Mouse (Mus musculus) T-helper 1 cell (primary cell): Measurements from ENCODE around the gene Akap2.

Source experiments
- in situ Hi-C: fragments of 300-600 bp; cut with MboI, MseI; formaldehyde crosslinking; loops from one replicate; pipeline ENCODE4 v1.15.1; 2025; ENCODE audit warnings: high pct_unique_total_duplicates

The Akap2 gene

GRCm38 (mm10) chr4:57862269-57862986 lies 145.0 kb downstream of the Akap2 start:
- in situ Hi-C loops, result no loop called here

GRCm38 (mm10) chr4:57866088-57866487 lies 148.6 kb downstream of the Akap2 start:
- in situ Hi-C loops, result no loop called here

- in situ Hi-C loops, result no loop called here
Observed at GRCm38 (mm10) chr4:57866990-57867389, 149.5 kb downstream of the Akap2 start.

GRCm38 (mm10) chr4:57867454-57867853 lies 150.0 kb downstream of the Akap2 start:
- in situ Hi-C loops, result no loop called here

- in situ Hi-C loops, result no loop called here
Observed at GRCm38 (mm10) chr4:57879137-57879536, 161.7 kb downstream of the Akap2 start.

- in situ Hi-C loops, result loop anchor here (5.0 kb wide), 1 partner anchor 208 kb away; no protein-coding TSS in a partner anchor
Observed at GRCm38 (mm10) chr4:57879804-57880357, 162.4 kb downstream of the Akap2 start.

- in situ Hi-C loops, result loop anchor here (5.0 kb wide), 1 partner anchor 211 kb away; no protein-coding TSS in a partner anchor
Observed at GRCm38 (mm10) chr4:57883520-57884421, 166.3 kb downstream of the Akap2 start.

GRCm38 (mm10) chr4:57884511-57884910 lies 167.1 kb downstream of the Akap2 start:
- in situ Hi-C loops, result loop anchor here (5.0 kb wide), 1 partner anchor 212 kb away; no protein-coding TSS in a partner anchor

GRCm38 (mm10) chr4:57885186-57885585 lies 167.7 kb downstream of the Akap2 start:
- in situ Hi-C loops, result loop anchor here (5.0 kb wide), 1 partner anchor 158 kb away; no protein-coding TSS in a partner anchor

GRCm38 (mm10) chr4:57886066-57886887 lies 168.8 kb downstream of the Akap2 start:
- in situ Hi-C loops, result loop anchor here (5.0 kb wide), 1 partner anchor 159 kb away; no protein-coding TSS in a partner anchor

GRCm38 (mm10) chr4:57886888-57887230 lies 169.4 kb downstream of the Akap2 start:
- in situ Hi-C loops, result loop anchor here (5.0 kb wide), 1 partner anchor 160 kb away; no protein-coding TSS in a partner anchor

GRCm38 (mm10) chr4:57888246-57888645 lies 170.8 kb downstream of the Akap2 start:
- in situ Hi-C loops, result loop anchor here (5.0 kb wide), 1 partner anchor 161 kb away; no protein-coding TSS in a partner anchor

GRCm38 (mm10) chr4:57888978-57889377 lies 171.5 kb downstream of the Akap2 start:
- in situ Hi-C loops, result loop anchor here (5.0 kb wide), 1 partner anchor 162 kb away; no protein-coding TSS in a partner anchor

GRCm38 (mm10) chr4:57889773-57890172 lies 172.3 kb downstream of the Akap2 start:
- in situ Hi-C loops, result loop anchor here (5.0 kb wide), 1 partner anchor 162 kb away; no protein-coding TSS in a partner anchor

- in situ Hi-C loops, result no loop called here
Observed at GRCm38 (mm10) chr4:57892001-57892586, 174.6 kb downstream of the Akap2 start.

GRCm38 (mm10) chr4:57895140-57895539 lies 177.7 kb downstream of the Akap2 start:
- in situ Hi-C loops, result no loop called here

- in situ Hi-C loops, result no loop called here
Observed at GRCm38 (mm10) chr4:57895902-57896301, 178.4 kb downstream of the Akap2 start.

- in situ Hi-C loops, result no loop called here
Observed at GRCm38 (mm10) chr4:57896631-57897030, 179.2 kb downstream of the Akap2 start.

- in situ Hi-C loops, result loop anchor here (10.0 kb wide), 1 partner anchor 174 kb away; no protein-coding TSS in a partner anchor
Observed at GRCm38 (mm10) chr4:57901210-57901609, 183.8 kb downstream of the Akap2 start.

- in situ Hi-C loops, result loop anchor here (10.0 kb wide), 1 partner anchor 172 kb away; no protein-coding TSS in a partner anchor
Observed at GRCm38 (mm10) chr4:57902619-57903018, 185.2 kb downstream of the Akap2 start.
